Mouse (Mus musculus): ENCODE measurements around the gene Ros1. TPM values are rescaled to one million over a fixed set of nuclear protein-coding genes. Genes with fewer than 3 reads are reported as not detected.

The Ros1 gene
- polyA plus RNA-seq, 1 experiment, result not detected

DNA sequence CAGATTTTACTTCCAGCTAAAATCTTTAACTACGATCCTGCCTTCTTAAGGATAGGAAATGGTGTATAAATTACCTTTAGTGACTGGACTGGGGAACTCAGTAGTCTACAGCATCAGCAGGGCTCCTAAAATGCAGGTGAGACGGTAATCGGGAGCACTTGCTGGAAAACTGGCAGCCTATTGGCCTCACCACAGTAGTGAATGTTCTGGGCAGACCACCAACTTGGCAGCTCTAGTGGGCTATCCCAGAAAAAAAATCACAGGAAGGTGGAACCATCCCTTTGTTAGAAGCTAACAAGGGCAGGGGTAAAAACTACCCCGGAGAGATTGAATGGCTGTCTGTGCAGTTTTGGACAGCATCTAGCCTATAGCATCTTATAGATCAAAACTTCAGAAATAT lies 102.9 kb downstream of the Ros1 start:
- no peaks in the 10 kb centered on the region for H3K79me3 ChIP-seq (ENCODE audit: low read depth)

GRCm38 (mm10) chr10:52086681-52087080 lies 108.4 kb downstream of the Ros1 start:
- Histone ChIP-seq H3K36me3 (ENCODE audit: control insufficient read depth, insufficient read depth) (no peaks in the 10 kb centered on the region), H3ac (ENCODE audit: control insufficient read depth, insufficient read length, low read depth) (no peak overlapping the region), H3K79me2 (ENCODE audit: control insufficient read depth, insufficient read depth) (no peaks in the 10 kb centered on the region), H3K79me3 (ENCODE audit: low read depth) (no peaks in the 10 kb centered on the region), H3K27me3 (ENCODE audit: control insufficient read depth, insufficient read depth, insufficient read length) (no peaks in the 10 kb centered on the region), H3K4me3 (ENCODE audit: insufficient read depth, poor library complexity, severe bottlenecking) (no peak overlapping the region)
- TF ChIP-seq FOSL1 (IDR thresholded peaks at IDR 0.05; ENCODE audit: insufficient read depth, low read length, poor library complexity, severe bottlenecking) (no peak), MAX (IDR thresholded peaks at IDR 0.05) (no peak), CTCF (IDR thresholded peaks at IDR 0.05; ENCODE audit: control insufficient read depth, insufficient read depth, insufficient read length) (no peak), CEBPB (IDR thresholded peaks at IDR 0.05; ENCODE audit: low read depth) (no peak), MYOG (IDR thresholded peaks at IDR 0.05; ENCODE audit: control insufficient read depth, extremely low read depth, insufficient read length) (no peak), USF1 (IDR thresholded peaks at IDR 0.05; ENCODE audit: low read depth) (no peak), MYOD1 (IDR thresholded peaks at IDR 0.05; ENCODE audit: control insufficient read depth, insufficient read length, low read depth) (no peak)

More for the DNA sequence above, 102.9 kb downstream of the Ros1 start:
- H3K79me2 ChIP-seq (ENCODE audit: control insufficient read depth, insufficient read depth), result no peaks in the 10 kb centered on the region
- H3K4me3 ChIP-seq (ENCODE audit: insufficient read depth, poor library complexity, severe bottlenecking), result no peak overlapping the region
- no peak overlapping the region for H3ac ChIP-seq (ENCODE audit: control insufficient read depth, insufficient read length, low read depth)
- no peaks in the 10 kb centered on the region for H3K36me3 ChIP-seq (ENCODE audit: control insufficient read depth, insufficient read depth)
- TF ChIP-seq CTCF (IDR thresholded peaks at IDR 0.05; ENCODE audit: control insufficient read depth, insufficient read depth, insufficient read length), result no peak
- TF ChIP-seq CEBPB (IDR thresholded peaks at IDR 0.05; ENCODE audit: low read depth), result no peak
- TF ChIP-seq USF1 (IDR thresholded peaks at IDR 0.05; ENCODE audit: low read depth), result no peak
- TF ChIP-seq FOSL1 (IDR thresholded peaks at IDR 0.05; ENCODE audit: insufficient read depth, low read length, poor library complexity, severe bottlenecking), result no peak
- no peak for TF ChIP-seq MYOG (IDR thresholded peaks at IDR 0.05; ENCODE audit: control insufficient read depth, extremely low read depth, insufficient read length)
- TF ChIP-seq MAX (IDR thresholded peaks at IDR 0.05), result no peak
- TF ChIP-seq MYOD1 (IDR thresholded peaks at IDR 0.05; ENCODE audit: control insufficient read depth, insufficient read length, low read depth), result no peak
- no peaks in the 10 kb centered on the region for H3K27me3 ChIP-seq (ENCODE audit: control insufficient read depth, insufficient read depth, insufficient read length)

GRCm38 (mm10) chr10:52072482-52072881 lies 122.6 kb downstream of the Ros1 start:
- H3K4me3 ChIP-seq (ENCODE audit: insufficient read depth, poor library complexity, severe bottlenecking), result no peak overlapping the region
- no peak for TF ChIP-seq CTCF (IDR thresholded peaks at IDR 0.05; ENCODE audit: control insufficient read depth, insufficient read depth, insufficient read length)
- no peak for TF ChIP-seq USF1 (IDR thresholded peaks at IDR 0.05; ENCODE audit: low read depth)
- no peak for TF ChIP-seq MYOG (IDR thresholded peaks at IDR 0.05; ENCODE audit: control insufficient read depth, extremely low read depth, insufficient read length)
- TF ChIP-seq MYOD1 (IDR thresholded peaks at IDR 0.05; ENCODE audit: control insufficient read depth, insufficient read length, low read depth), result no peak
- no peak for TF ChIP-seq FOSL1 (IDR thresholded peaks at IDR 0.05; ENCODE audit: insufficient read depth, low read length, poor library complexity, severe bottlenecking)
- no peak for TF ChIP-seq CEBPB (IDR thresholded peaks at IDR 0.05; ENCODE audit: low read depth)
- TF ChIP-seq MAX (IDR thresholded peaks at IDR 0.05), result no peak
- H3K36me3 ChIP-seq (ENCODE audit: control insufficient read depth, insufficient read depth), result no peaks in the 10 kb centered on the region

GRCm38 (mm10) chr10:52048287-52048686 lies 146.8 kb downstream of the Ros1 start:
- H3K4me3 ChIP-seq (ENCODE audit: insufficient read depth, poor library complexity, severe bottlenecking), result no peak overlapping the region
- H3K36me3 ChIP-seq (ENCODE audit: control insufficient read depth, insufficient read depth), result no peaks in the 10 kb centered on the region
- no peak overlapping the region for H3ac ChIP-seq (ENCODE audit: control insufficient read depth, insufficient read length, low read depth)

More at GRCm38 (mm10) chr10:52072482-52072881, 122.6 kb downstream of the Ros1 start:
- Histone ChIP-seq H3ac (ENCODE audit: control insufficient read depth, insufficient read length, low read depth) (no peak overlapping the region), H3K79me3 (ENCODE audit: low read depth) (no peaks in the 10 kb centered on the region), H3K79me2 (ENCODE audit: control insufficient read depth, insufficient read depth) (no peaks in the 10 kb centered on the region), H3K27me3 (ENCODE audit: control insufficient read depth, insufficient read depth, insufficient read length) (no peaks in the 10 kb centered on the region)

GRCm38 (mm10) chr10:52043086-52043485 lies 152.0 kb downstream of the Ros1 start:
- Histone ChIP-seq H3K79me2 (ENCODE audit: control insufficient read depth, insufficient read depth) (no peaks in the 10 kb centered on the region), H3K79me3 (ENCODE audit: low read depth) (no peaks in the 10 kb centered on the region), H3K36me3 (ENCODE audit: control insufficient read depth, insufficient read depth) (no peaks in the 10 kb centered on the region), H3ac (ENCODE audit: control insufficient read depth, insufficient read length, low read depth) (no peak overlapping the region), H3K4me3 (ENCODE audit: insufficient read depth, poor library complexity, severe bottlenecking) (no peak overlapping the region), H3K27me3 (ENCODE audit: control insufficient read depth, insufficient read depth, insufficient read length) (no peaks in the 10 kb centered on the region)
- TF ChIP-seq MYOG (IDR thresholded peaks at IDR 0.05; ENCODE audit: control insufficient read depth, extremely low read depth, insufficient read length), result no peak
- TF ChIP-seq CTCF (IDR thresholded peaks at IDR 0.05; ENCODE audit: control insufficient read depth, insufficient read depth, insufficient read length), result no peak
- no peak for TF ChIP-seq USF1 (IDR thresholded peaks at IDR 0.05; ENCODE audit: low read depth)
- TF ChIP-seq FOSL1 (IDR thresholded peaks at IDR 0.05; ENCODE audit: insufficient read depth, low read length, poor library complexity, severe bottlenecking), result no peak
- TF ChIP-seq CEBPB (IDR thresholded peaks at IDR 0.05; ENCODE audit: low read depth), result no peak
- TF ChIP-seq MYOD1 (IDR thresholded peaks at IDR 0.05; ENCODE audit: control insufficient read depth, insufficient read length, low read depth), result no peak
- no peak for TF ChIP-seq MAX (IDR thresholded peaks at IDR 0.05)

More at GRCm38 (mm10) chr10:52048287-52048686, 146.8 kb downstream of the Ros1 start:
- Histone ChIP-seq H3K79me2 (ENCODE audit: control insufficient read depth, insufficient read depth) (no peaks in the 10 kb centered on the region), H3K79me3 (ENCODE audit: low read depth) (no peaks in the 10 kb centered on the region), H3K27me3 (ENCODE audit: control insufficient read depth, insufficient read depth, insufficient read length) (no peaks in the 10 kb centered on the region)
- TF ChIP-seq USF1 (IDR thresholded peaks at IDR 0.05; ENCODE audit: low read depth) (no peak), FOSL1 (IDR thresholded peaks at IDR 0.05; ENCODE audit: insufficient read depth, low read length, poor library complexity, severe bottlenecking) (no peak)

DNA sequence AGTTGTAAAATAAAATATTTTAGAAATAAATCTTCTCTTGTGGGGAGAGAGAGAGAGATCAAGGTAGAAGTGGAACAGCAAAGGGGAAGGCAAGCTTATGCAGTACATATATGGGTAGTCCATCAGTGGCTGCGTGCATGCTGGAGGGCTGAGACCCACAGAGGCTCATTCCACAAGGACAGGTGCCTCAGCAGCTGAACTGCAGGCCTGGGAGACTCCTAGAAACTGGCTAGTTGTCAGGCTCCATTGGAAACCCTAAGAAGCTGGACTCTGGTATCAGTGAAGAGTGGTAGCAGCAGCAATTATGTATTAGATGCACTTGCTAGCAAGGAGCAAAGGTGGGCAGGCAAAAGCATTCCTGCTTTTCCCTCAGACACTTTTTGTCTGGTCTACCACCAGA lies 155.7 kb downstream of the Ros1 start:
- Histone ChIP-seq H3K79me3 (ENCODE audit: low read depth) (no peaks in the 10 kb centered on the region), H3K36me3 (ENCODE audit: control insufficient read depth, insufficient read depth) (no peaks in the 10 kb centered on the region), H3ac (ENCODE audit: control insufficient read depth, insufficient read length, low read depth) (no peak overlapping the region), H3K79me2 (ENCODE audit: control insufficient read depth, insufficient read depth) (no peaks in the 10 kb centered on the region), H3K4me3 (ENCODE audit: insufficient read depth, poor library complexity, severe bottlenecking) (no peak overlapping the region), H3K27me3 (ENCODE audit: control insufficient read depth, insufficient read depth, insufficient read length) (no peaks in the 10 kb centered on the region)
- TF ChIP-seq MAX (IDR thresholded peaks at IDR 0.05) (no peak), MYOG (IDR thresholded peaks at IDR 0.05; ENCODE audit: control insufficient read depth, extremely low read depth, insufficient read length) (no peak), CTCF (IDR thresholded peaks at IDR 0.05; ENCODE audit: control insufficient read depth, insufficient read depth, insufficient read length) (no peak), FOSL1 (IDR thresholded peaks at IDR 0.05; ENCODE audit: insufficient read depth, low read length, poor library complexity, severe bottlenecking) (no peak), MYOD1 (IDR thresholded peaks at IDR 0.05; ENCODE audit: control insufficient read depth, insufficient read length, low read depth) (no peak), CEBPB (IDR thresholded peaks at IDR 0.05; ENCODE audit: low read depth) (no peak), USF1 (IDR thresholded peaks at IDR 0.05; ENCODE audit: low read depth) (no peak)
